Mouse (Mus musculus) hindbrain, embryonic 11.5 days (tissue): Measurements from ENCODE around the gene Lrrc56. TPM values are rescaled to one million over a fixed set of nuclear protein-coding genes. Genes with fewer than 3 reads are reported as not detected.

ENCODE experiments used
- ATAC-seq: fragments of 200-750 bp; cut with Nextera tagmentation; 2 replicates; pipeline ENCODE4 v1.8.0; 2017; ENCODE audit warnings: mild to moderate bottlenecking, moderate TSS enrichment, moderate library complexity; ENCODE audit not compliant: low FRiP score
- DNase-seq: peaks from one replicate; pipeline ENCODE4 v3.0.0-alpha.2; 2015; ENCODE audit warnings: low spot score
- H3K27ac ChIP-seq: fragments of 300-500 bp; sonication (generic); 2 replicates; pipeline ENCODE4 v1.5.1; 2014; ENCODE audit warnings: mild to moderate bottlenecking, low read depth, low read length
- H3K27me3 ChIP-seq: fragments of 300-500 bp; sonication (generic); 2 replicates; pipeline ENCODE4 v1.6.1; 2014; ENCODE audit warnings: mild to moderate bottlenecking, low read length, moderate library complexity, mixed read lengths; ENCODE audit not compliant: control insufficient read depth, insufficient read depth
- H3K36me3 ChIP-seq: fragments of 300-500 bp; sonication (generic); 2 replicates; pipeline ENCODE4 v1.6.1; 2014; ENCODE audit warnings: mild to moderate bottlenecking, low read length, moderate library complexity, mixed read lengths; ENCODE audit not compliant: control insufficient read depth, insufficient read depth
- H3K4me1 ChIP-seq: fragments of 300-500 bp; sonication (generic); replicated peaks from 2 replicates; pipeline ENCODE4 v1.6.1; 2014; ENCODE audit warnings: low read length, mixed read lengths; ENCODE audit not compliant: control insufficient read depth, insufficient read depth
- H3K4me2 ChIP-seq: fragments of 300-500 bp; sonication (generic); replicated peaks from 2 replicates; pipeline ENCODE4 v1.6.1; 2014; ENCODE audit warnings: mild to moderate bottlenecking, low read depth, low read length
- H3K4me3 ChIP-seq: fragments of 300-500 bp; sonication (generic); 2 replicates; pipeline ENCODE4 v1.5.1; 2014; ENCODE audit warnings: low read depth, low read length
- H3K9ac ChIP-seq: fragments of 300-500 bp; sonication (generic); 2 replicates; pipeline ENCODE4 v1.6.1; 2014; ENCODE audit warnings: low read depth, low read length
- H3K9me3 ChIP-seq: fragments of 300-500 bp; sonication (generic); 2 replicates; pipeline ENCODE4 v1.6.1; 2016; ENCODE audit warnings: low read length; ENCODE audit not compliant: control insufficient read depth
- WGBS: fragments of 180-500 bp; shearing (Covaris S2); extraction: QIAGEN DNeasy Blood & Tissue Kit; methylation state at CpG from one replicate; pipeline ENCODE4 v1.1.7; 2014; 5-methylcytosine and 5-hydroxymethylcytosine counted together
- polyA plus RNA-seq: library from polyadenylated mRNA; unstranded; fragments of >200 nt; fragmentation: Nextera tagmentation; extraction: Ambion mirVana; gene quantifications from 2 replicates; pipeline ENCODE4 v1.2.1, GENCODE M21; 2014

Gene Lrrc56
- polyA plus RNA-seq, 1 experiment from 2014 or later = 7.8 TPM

DNA sequence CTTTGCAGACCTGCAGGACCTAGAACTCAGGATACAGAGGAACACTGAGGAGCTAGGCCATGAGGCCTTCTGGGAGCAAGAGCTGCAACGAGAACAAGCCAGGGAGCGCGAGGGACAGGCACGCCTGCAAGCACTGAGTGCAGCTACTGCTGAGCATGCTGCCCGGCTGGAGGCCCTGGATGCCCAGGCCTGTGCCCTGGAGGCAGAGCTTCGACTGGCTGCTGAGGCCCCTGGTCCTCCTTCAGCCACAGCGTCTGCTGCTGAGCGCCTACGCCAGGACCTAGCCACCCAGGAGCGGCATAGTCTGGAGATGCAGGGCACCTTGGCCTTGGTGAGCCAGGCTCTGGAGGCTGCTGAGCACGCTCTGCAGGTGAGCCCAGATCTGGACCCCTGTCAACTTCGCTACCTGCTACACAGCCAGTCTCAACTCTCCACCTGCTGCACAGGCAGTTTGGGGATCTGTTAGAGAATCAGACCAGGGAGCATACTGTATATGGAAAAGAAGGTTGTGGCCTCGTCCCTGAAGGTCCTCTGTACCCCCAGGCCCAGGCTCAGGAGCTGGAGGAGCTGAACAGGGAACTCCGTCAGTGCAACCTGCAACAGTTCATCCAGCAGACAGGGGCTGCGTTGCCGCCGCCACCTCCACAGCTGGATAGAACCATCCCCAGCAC is 23.5 kb downstream of the Lrrc56 start:
- 0 out of 2 replicates have a peak overlapping the region, but pooled peaks have one; percentile 15 for H3K9ac ChIP-seq
- H3K9me3 ChIP-seq = no peaks in the 10 kb centered on the region
- WGBS = 95% methylated on average over 17 of the region's 17 CpGs
- H3K27me3 ChIP-seq = no peaks in the 10 kb centered on the region
- no peak overlapping the region for H3K4me3 ChIP-seq
- DNase-seq (no peak), ATAC-seq (no peak)
- 0 out of 2 replicates have a peak, but pooled peaks cover 4% of the 10 kb centered on the region for H3K36me3 ChIP-seq
- H3K27ac ChIP-seq = no peak overlapping the region
- 0 out of 2 replicates have a peak overlapping the region, but pooled peaks have one; percentile 85 for H3K4me2 ChIP-seq
- peaks cover 16% of the 10 kb centered on the region for H3K4me1 ChIP-seq

DNA sequence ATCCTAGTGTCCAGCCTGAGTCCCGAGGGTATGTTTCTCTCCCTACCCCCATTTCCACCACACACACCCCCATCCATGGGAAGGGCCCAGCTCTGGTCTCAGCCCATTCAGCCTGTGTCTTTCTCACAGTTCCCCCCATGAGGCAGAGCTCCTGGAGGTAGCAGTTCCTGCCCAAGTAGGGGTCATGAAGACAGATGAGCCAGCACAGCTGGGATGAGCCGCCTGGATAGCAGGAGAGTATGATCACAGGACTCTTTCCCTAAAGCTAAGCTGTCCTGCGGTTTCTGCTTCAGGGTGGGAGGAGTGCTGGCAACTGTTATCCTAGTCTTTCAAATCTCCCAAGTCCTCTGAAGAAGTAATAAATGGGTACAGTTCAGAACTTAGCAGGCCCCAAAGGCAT is 24.2 kb downstream of the Lrrc56 start:
- no peaks in the 10 kb centered on the region for H3K27me3 ChIP-seq
- ATAC-seq (no peak), DNase-seq (no peak)
- no peak overlapping the region for H3K4me2 ChIP-seq
- no peak overlapping the region for H3K4me3 ChIP-seq
- no peak overlapping the region for H3K9ac ChIP-seq
- no peak overlapping the region for H3K27ac ChIP-seq
- 81% methylated on average over 3 of the region's 3 CpGs for WGBS
- 0 out of 2 replicates have a peak, but pooled peaks cover 4% of the 10 kb centered on the region for H3K36me3 ChIP-seq
- no peaks in the 10 kb centered on the region for H3K9me3 ChIP-seq
- H3K4me1 ChIP-seq = peaks cover 16% of the 10 kb centered on the region

DNA sequence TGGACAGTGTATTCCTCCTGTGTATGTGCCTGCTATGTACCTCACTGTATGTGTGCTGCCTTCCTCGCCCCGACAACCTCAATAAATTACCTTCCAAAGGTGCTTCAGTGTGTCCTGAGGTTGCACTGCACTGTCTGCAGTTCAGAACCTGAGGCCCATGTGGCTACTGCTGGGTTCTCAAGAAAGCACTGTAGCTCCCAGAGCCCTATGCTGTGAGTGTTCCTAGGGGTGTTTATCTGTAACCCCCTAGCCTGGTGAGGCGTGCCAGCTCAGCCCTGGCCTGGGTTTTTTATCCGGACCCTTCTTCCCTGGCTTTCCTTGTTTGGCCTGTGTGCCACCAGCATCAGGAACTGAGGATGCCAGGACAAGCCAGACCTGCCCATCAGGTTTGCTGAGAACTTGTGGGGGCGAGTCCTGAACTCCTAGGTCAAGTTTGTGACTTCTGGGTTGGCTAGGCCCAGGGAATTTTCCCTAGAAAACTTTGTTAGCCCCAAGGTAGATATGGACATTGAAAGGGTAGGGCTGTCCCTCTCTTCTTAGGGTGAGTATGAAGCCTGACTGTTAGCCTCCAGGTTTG is 24.7 kb downstream of the Lrrc56 start:
- H3K27me3 ChIP-seq = no peaks in the 10 kb centered on the region
- no peak overlapping the region for H3K27ac ChIP-seq
- no peaks in the 10 kb centered on the region for H3K9me3 ChIP-seq
- DNase-seq (no peak), ATAC-seq (no peak)
- no peak overlapping the region for H3K9ac ChIP-seq
- 0 out of 2 replicates have a peak, but pooled peaks cover 4% of the 10 kb centered on the region for H3K36me3 ChIP-seq
- H3K4me3 ChIP-seq = no peak overlapping the region
- H3K4me1 ChIP-seq = peaks cover 16% of the 10 kb centered on the region
- no peak overlapping the region for H3K4me2 ChIP-seq
- 92% methylated on average over 5 of the region's 5 CpGs for WGBS

DNA sequence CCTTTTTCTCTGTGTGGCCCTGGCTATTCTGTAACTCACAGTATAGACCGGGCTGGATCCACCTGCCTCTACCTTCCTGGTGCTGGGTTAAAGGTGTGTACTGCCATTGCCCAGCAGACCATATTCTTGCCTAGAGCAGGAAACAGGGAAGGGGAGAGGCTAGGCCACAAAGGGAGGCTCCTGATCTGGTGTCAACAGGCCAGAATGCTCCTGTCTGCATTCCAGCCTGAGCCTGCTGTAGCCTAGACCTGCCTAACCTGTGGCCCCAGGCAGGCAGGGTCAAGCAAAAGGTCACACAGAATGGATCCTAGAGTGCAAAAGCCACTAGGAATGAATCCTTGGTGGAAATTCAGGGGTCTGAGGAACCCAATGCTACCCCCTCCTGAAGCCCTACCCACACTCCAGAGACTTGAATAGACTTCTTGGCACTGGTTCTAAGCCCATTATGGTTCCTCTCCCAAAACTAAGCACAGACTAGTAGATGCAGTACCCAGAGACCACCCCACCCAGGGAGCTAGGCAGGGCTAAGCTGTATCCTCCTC is 25.7 kb downstream of the Lrrc56 start:
- H3K36me3 ChIP-seq = 0 out of 2 replicates have a peak, but pooled peaks cover 4% of the 10 kb centered on the region
- no peak overlapping the region for H3K9ac ChIP-seq
- H3K9me3 ChIP-seq = no peaks in the 10 kb centered on the region
- no peak for ATAC-seq
- no peak overlapping the region for H3K4me2 ChIP-seq
- H3K4me3 ChIP-seq = no peak overlapping the region
- DNase-seq = no peak
- H3K4me1 ChIP-seq = peaks cover 16% of the 10 kb centered on the region
- H3K27ac ChIP-seq = peak overlapping the region; percentile 17; the same call in 1 of the 2 replicates
- H3K27me3 ChIP-seq = no peaks in the 10 kb centered on the region
- 93% methylated on average over 1 of the region's 1 CpGs for WGBS

DNA sequence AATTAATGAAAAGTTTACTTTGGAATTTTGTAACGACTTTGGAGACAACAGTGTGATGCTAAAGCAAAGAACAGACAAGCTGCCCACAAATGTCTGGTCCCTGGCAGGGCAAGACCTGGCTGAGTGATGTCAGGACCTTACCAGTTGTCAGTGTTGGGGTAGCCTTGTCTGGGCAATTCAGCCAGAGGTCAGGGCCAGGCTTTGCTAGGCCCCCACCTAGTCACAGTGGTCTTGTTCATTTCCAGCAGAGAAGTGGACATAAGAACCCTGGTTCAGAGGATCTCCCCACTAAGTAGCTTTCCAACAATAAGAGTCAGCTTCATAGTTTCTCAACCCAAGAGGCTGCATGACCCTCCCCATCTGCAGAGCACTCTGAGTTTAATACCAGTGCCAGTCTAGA is 26.4 kb downstream of the Lrrc56 start:
- 80% methylated on average over 1 of the region's 1 CpGs for WGBS
- H3K4me3 ChIP-seq = no peak overlapping the region
- DNase-seq (no peak), ATAC-seq (no peak)
- H3K9ac ChIP-seq = no peak overlapping the region
- H3K4me1 ChIP-seq = peaks cover 11% of the 10 kb centered on the region
- H3K36me3 ChIP-seq = 0 out of 2 replicates have a peak, but pooled peaks cover 4% of the 10 kb centered on the region
- H3K27me3 ChIP-seq = no peaks in the 10 kb centered on the region
- H3K4me2 ChIP-seq = no peak overlapping the region
- no peaks in the 10 kb centered on the region for H3K9me3 ChIP-seq
- no peak overlapping the region for H3K27ac ChIP-seq

DNA sequence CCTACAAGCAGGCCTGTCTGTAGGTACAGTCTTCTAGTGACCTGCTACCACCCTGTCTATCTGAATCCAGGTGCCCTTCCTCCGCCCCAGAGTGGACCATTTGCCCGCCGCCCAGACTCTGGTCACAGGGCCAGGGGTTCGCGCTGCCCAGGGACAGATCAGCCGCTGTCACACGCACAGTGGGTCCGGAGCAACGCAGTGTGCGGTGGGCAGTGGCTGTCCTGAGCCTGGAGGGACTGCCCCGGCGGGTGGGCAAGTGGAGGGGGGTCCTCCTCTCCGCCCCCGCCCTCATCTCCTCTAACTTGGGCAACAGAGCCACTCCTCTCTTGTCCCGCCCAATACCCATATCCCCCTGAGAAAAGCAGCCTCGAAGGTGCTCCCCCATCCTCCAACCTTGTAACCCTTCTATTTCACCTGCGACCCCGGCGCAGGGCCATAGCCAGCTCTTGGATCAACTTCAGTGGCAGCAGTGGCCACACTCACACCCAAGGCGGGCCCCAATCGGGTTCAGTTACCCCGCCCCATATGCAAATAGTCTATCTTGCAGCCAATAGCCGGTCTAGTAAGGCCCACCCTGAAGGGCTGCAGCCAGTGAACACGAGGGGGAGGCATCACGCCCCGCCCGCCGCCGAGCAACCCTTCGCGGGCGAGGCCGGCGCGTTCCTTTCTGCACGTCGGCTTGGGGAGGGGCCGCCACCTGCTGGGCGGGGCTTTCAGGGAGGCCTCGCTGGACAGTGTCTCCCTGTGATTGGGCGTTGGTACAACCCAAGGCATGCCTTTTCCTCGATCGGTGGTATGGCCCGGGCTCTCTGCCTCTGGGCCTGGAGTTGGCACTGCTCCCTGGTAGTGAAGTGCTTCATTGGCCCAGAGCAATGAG is 27.5 kb downstream of the Lrrc56 start:
- peak overlapping the region; percentile 93 for H3K4me2 ChIP-seq
- peak overlapping the region; percentile 44 for H3K4me3 ChIP-seq
- ATAC-seq = peak; percentile 97
- peak overlapping the region; percentile 67 for H3K27ac ChIP-seq
- H3K9ac ChIP-seq = peak overlapping the region; percentile 68
- peak; percentile 99 for DNase-seq
- H3K27me3 ChIP-seq = no peaks in the 10 kb centered on the region
- 0 out of 2 replicates have a peak, but pooled peaks cover 4% of the 10 kb centered on the region for H3K36me3 ChIP-seq
- no peaks in the 10 kb centered on the region for H3K9me3 ChIP-seq
- H3K4me1 ChIP-seq = peaks cover 11% of the 10 kb centered on the region
- 2% methylated on average over 44 of the region's 44 CpGs for WGBS

DNA sequence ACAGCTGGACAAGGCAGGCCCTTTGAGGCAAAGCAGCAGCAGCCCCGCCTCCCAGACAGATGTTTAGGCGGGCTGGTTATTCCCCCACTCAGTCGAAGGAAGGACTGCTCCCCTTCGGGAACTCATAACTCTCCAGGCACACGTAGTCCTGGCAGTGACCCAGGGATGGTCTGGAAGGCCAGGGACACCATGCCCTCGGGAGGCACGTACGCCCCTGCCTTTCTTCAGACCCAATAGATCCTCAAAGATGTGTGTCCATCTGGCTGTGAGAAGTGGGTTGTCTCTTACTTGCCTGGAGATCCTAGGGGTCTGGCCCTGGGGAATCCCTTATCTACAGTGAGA is 28.1 kb downstream of the Lrrc56 start:
- Histone ChIP-seq H3K9me3 (no peaks in the 10 kb centered on the region), H3K4me2 (peak overlapping the region; percentile 93), H3K27ac (peak overlapping the region; percentile 67), H3K4me3 (peak overlapping the region; percentile 21), H3K36me3 (0 out of 2 replicates have a peak, but pooled peaks cover 4% of the 10 kb centered on the region), H3K9ac (peak overlapping the region; percentile 53), H3K27me3 (no peaks in the 10 kb centered on the region), H3K4me1 (peaks cover 9% of the 10 kb centered on the region)
- WGBS = 15% methylated on average over 8 of the region's 8 CpGs
- ATAC-seq (no peak), DNase-seq (no peak)

DNA sequence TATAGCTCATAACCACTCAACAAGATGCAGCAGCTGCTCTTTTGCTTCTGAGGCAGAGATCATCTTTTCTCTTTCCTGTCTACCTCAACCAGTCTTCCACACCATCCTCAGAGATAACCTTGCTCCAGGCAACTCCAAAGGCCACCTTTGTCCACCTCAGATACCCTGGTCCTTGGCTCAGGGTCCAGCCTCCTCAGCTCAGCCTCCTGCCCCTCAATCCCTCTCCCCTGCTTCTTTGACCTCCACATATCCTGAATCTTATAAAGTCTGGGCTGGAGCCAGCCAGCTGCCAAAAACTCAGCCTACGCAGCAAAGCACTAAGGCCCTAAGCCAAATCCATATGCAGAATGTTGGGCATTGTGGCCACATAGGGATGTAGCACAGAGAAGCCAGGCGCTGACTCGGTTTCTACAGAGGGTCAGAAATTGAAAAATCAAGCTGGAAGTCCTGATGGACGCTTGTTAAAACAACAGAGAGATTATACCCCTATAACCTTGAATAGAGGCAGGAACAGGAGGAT is 28.8 kb downstream of the Lrrc56 start:
- H3K27me3 ChIP-seq = no peaks in the 10 kb centered on the region
- no peaks in the 10 kb centered on the region for H3K36me3 ChIP-seq
- ATAC-seq (no peak), DNase-seq (no peak)
- H3K27ac ChIP-seq = peak overlapping the region; percentile 67; the same call in 1 of the 2 replicates
- peaks cover 9% of the 10 kb centered on the region for H3K4me1 ChIP-seq
- no peak overlapping the region for H3K4me3 ChIP-seq
- H3K9me3 ChIP-seq = no peaks in the 10 kb centered on the region
- 97% methylated on average over 4 of the region's 4 CpGs for WGBS
- peak overlapping the region; percentile 53; the same call in 1 of the 2 replicates for H3K9ac ChIP-seq
- no peak overlapping the region for H3K4me2 ChIP-seq
